9 mouse cellular contexts compared by ENCODE assay signal in genomic region chr9:115215830-115216701, GRCm38 (mm10).
DNase-seq lines count a peak whose midpoint lies in the region; ATAC-seq lines count a peak whose summit lies in the region.
"Had no signal": no experiment of that assay in that cellular context is flagged by ENCODE, and none has a peak within 500 bp of the region (broad histone marks: within the 10 kb centered on the region; RNA-seq: fewer than 3 reads in every experiment).

No protein-coding gene starts in this region.

- no peaks in the 10 kb centered on the region for H3K27me3 ChIP-seq in heart, embryonic 12.5 days (replicated peaks)
- no peaks in the 10 kb centered on the region for H3K27me3 ChIP-seq in embryonic facial prominence, embryonic 13.5 days
- H3K27me3 ChIP-seq in limb, embryonic 11.5 days (ENCODE audit: control insufficient read depth, insufficient read depth, low read length), result no peaks in the 10 kb centered on the region
- H3K27me3 ChIP-seq in neural tube, embryonic 11.5 days (ENCODE audit: control insufficient read depth, insufficient read depth, low read length), result no peaks in the 10 kb centered on the region
- H3K27me3 ChIP-seq: CH12.LX had no signal

- H3K4me3 ChIP-seq in heart, embryonic 12.5 days, result no peak overlapping the region
- H3K4me3 ChIP-seq in embryonic facial prominence, embryonic 13.5 days, result no peak overlapping the region
- no peak overlapping the region for H3K4me3 ChIP-seq in limb, embryonic 11.5 days (ENCODE audit: low read depth, low read length)
- no peak overlapping the region for H3K4me3 ChIP-seq in neural tube, embryonic 11.5 days (ENCODE audit: low read depth, low read length)

- intact Hi-C loops in heart, postnatal 10 days (cut with DNase I), result no loop called here

- ATAC-seq in heart, embryonic 12.5 days (ENCODE audit: insufficient number of reproducible peaks, low FRiP score), result peak; percentile 63
- ATAC-seq in embryonic facial prominence, embryonic 13.5 days (ENCODE audit: insufficient number of reproducible peaks, insufficient read depth, low FRiP score, low TSS enrichment, low read depth), result no peak
- ATAC-seq in limb, embryonic 11.5 days (ENCODE audit: insufficient number of reproducible peaks, low FRiP score, low TSS enrichment, low read depth), result peak; percentile 35; the same call in 1 of the 2 replicates
- ATAC-seq in neural tube, embryonic 11.5 days (ENCODE audit: insufficient read depth, low FRiP score, low TSS enrichment), result peak; percentile 86
- no peak for ATAC-seq in megakaryocyte, adult 5-6 weeks (ENCODE audit: poor library complexity, severe bottlenecking)

- H3K27ac ChIP-seq in heart, embryonic 12.5 days (ENCODE audit: poor library complexity, severe bottlenecking), result no peak overlapping the region
- no peak overlapping the region for H3K27ac ChIP-seq in embryonic facial prominence, embryonic 13.5 days
- H3K27ac ChIP-seq in limb, embryonic 11.5 days (replicated peaks; ENCODE audit: low read depth, low read length), result no peak overlapping the region
- no peak overlapping the region for H3K27ac ChIP-seq in neural tube, embryonic 11.5 days (ENCODE audit: low read depth, low read length)

- 0 out of 2 replicates have a peak, but pooled peaks cover 4% of the 10 kb centered on the region for H3K9me3 ChIP-seq in heart, embryonic 12.5 days (replicated peaks)
- H3K9me3 ChIP-seq in embryonic facial prominence, embryonic 13.5 days, result no peaks in the 10 kb centered on the region
- no peaks in the 10 kb centered on the region for H3K9me3 ChIP-seq in limb, embryonic 11.5 days (ENCODE audit: control insufficient read depth, low read length)
- H3K9me3 ChIP-seq in neural tube, embryonic 11.5 days (ENCODE audit: control insufficient read depth, low read length), result no peaks in the 10 kb centered on the region

- no peak for DNase-seq in heart, postnatal 10 days
- peak; percentile 70 for DNase-seq in limb, embryonic 11.5 days (ENCODE audit: low spot score)
- DNase-seq in neural tube, embryonic 11.5 days (ENCODE audit: low spot score), result peak; percentile 69
- no peak for DNase-seq in MN1 (ENCODE audit: low spot score)
- no peak for DNase-seq in frontal cortex, postnatal 14 days (ENCODE audit: low spot score in 2 of 2)

- H3K9ac ChIP-seq in heart, embryonic 12.5 days, result no peak overlapping the region; the same call in 1 of the 2 replicates
- H3K9ac ChIP-seq in embryonic facial prominence, embryonic 13.5 days, result no peak overlapping the region
- H3K9ac ChIP-seq in limb, embryonic 11.5 days (ENCODE audit: low read length), result no peak overlapping the region
- H3K9ac ChIP-seq in neural tube, embryonic 11.5 days (ENCODE audit: low read length), result no peak overlapping the region

- 32% methylated on average over 21 of the region's 21 CpGs for WGBS in heart, embryonic 12.5 days
- 32% methylated on average over 21 of the region's 21 CpGs for WGBS in embryonic facial prominence, embryonic 13.5 days
- WGBS in limb, embryonic 11.5 days, result 25% methylated on average over 21 of the region's 21 CpGs
- 24% methylated on average over 20 of the region's 21 CpGs for WGBS in neural tube, embryonic 11.5 days

- H3K4me2 ChIP-seq in heart, embryonic 12.5 days, result peak overlapping the region; percentile 27
- H3K4me2 ChIP-seq in embryonic facial prominence, embryonic 13.5 days, result peak overlapping the region; percentile 31; the same call in 1 of the 2 replicates
- H3K4me2 ChIP-seq in limb, embryonic 11.5 days (ENCODE audit: low read depth, severe bottlenecking), result peak overlapping the region; percentile 11; the same call in 1 of the 2 replicates
- peak overlapping the region; percentile 31 for H3K4me2 ChIP-seq in neural tube, embryonic 11.5 days (ENCODE audit: low read depth)

- H3K4me1 ChIP-seq in heart, embryonic 12.5 days (replicated peaks), result peaks cover 19% of the 10 kb centered on the region
- H3K4me1 ChIP-seq in embryonic facial prominence, embryonic 13.5 days, result peaks cover 26% of the 10 kb centered on the region
- peaks cover 12% of the 10 kb centered on the region for H3K4me1 ChIP-seq in limb, embryonic 11.5 days (ENCODE audit: control insufficient read depth, insufficient read depth, low read length)
- H3K4me1 ChIP-seq in neural tube, embryonic 11.5 days (ENCODE audit: control insufficient read depth, insufficient read depth, low read length), result peaks cover 7% of the 10 kb centered on the region; the same call in 1 of the 2 replicates

- no peaks in the 10 kb centered on the region for H3K36me3 ChIP-seq in heart, embryonic 12.5 days
- no peaks in the 10 kb centered on the region for H3K36me3 ChIP-seq in embryonic facial prominence, embryonic 13.5 days
- no peaks in the 10 kb centered on the region for H3K36me3 ChIP-seq in limb, embryonic 11.5 days (ENCODE audit: control insufficient read depth, insufficient read depth, low read length)
- no peaks in the 10 kb centered on the region for H3K36me3 ChIP-seq in neural tube, embryonic 11.5 days (ENCODE audit: control insufficient read depth, insufficient read depth, low read length)

Comparison
In these comparisons a context has a peak if more than half of its experiments do, and no peak if none do; other contexts are left out.
1. ATAC-seq: peak in heart, embryonic 12.5 days (single experiment), limb, embryonic 11.5 days (single experiment) and neural tube, embryonic 11.5 days (single experiment); none in embryonic facial prominence, embryonic 13.5 days (single experiment) and megakaryocyte, adult 5-6 weeks (single experiment).
2. DNase-seq: peak in limb, embryonic 11.5 days (single experiment) and neural tube, embryonic 11.5 days (single experiment); none in heart, postnatal 10 days (0 of 2), MN1 (single experiment) and frontal cortex, postnatal 14 days (0 of 2).
3. Peak in every context shown above with its lines, with median percentiles within 50 percentile points of each other: H3K4me2 ChIP-seq.